ENCODE assay signal across 8 mouse cellular contexts in the genomic region with DNA sequence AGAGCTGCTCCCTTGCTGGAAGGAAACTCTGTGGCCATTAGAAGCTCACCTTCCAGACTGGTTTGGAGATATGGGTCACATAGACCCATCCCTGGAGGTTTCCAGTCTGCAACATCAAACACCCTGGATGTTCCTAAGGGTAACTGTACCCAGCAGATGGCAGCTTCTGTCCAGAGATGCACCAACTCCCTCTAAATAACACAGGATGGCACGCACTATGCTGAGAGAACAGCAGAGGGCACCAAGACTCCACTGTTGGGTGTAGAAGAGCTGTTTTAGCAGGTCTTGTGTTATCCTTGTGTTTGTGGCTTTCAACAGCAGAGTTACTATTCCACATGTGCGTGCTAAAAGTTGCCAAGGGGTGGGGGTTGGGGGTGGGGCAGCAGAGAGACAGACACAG. TPM values are rescaled to one million over a fixed set of nuclear protein-coding genes. Genes with fewer than 3 reads are reported as not detected.
DNase-seq lines count a peak whose midpoint lies in the region; ATAC-seq and TF ChIP-seq lines count a peak whose summit lies in the region.

No protein-coding gene starts in this region.

- H3K9me3 ChIP-seq in embryonic facial prominence, embryonic 10.5 days = no peaks in the 10 kb centered on the region
- no peaks in the 10 kb centered on the region for H3K9me3 ChIP-seq in limb, embryonic 11.5 days (ENCODE audit: control insufficient read depth, low read length)
- H3K9me3 ChIP-seq in stomach, embryonic 15.5 days = no peaks in the 10 kb centered on the region

- H3K9ac ChIP-seq in heart, adult 2 months (ENCODE audit: low read depth, low read length) = no peak overlapping the region
- H3K9ac ChIP-seq in limb, embryonic 11.5 days (ENCODE audit: low read length) = no peak overlapping the region
- no peak overlapping the region for H3K9ac ChIP-seq in stomach, embryonic 15.5 days

- H3K4me1 ChIP-seq in embryonic facial prominence, embryonic 10.5 days = peaks cover 19% of the 10 kb centered on the region
- H3K4me1 ChIP-seq in heart, adult 2 months (ENCODE audit: control insufficient read depth, insufficient read depth, low read length) = no peaks in the 10 kb centered on the region
- peaks cover 2% of the 10 kb centered on the region; the same call in 1 of the 2 replicates for H3K4me1 ChIP-seq in limb, embryonic 11.5 days (ENCODE audit: control insufficient read depth, insufficient read depth, low read length)
- H3K4me1 ChIP-seq in stomach, embryonic 15.5 days = no peaks in the 10 kb centered on the region

- no peaks in the 10 kb centered on the region for H3K36me3 ChIP-seq in embryonic facial prominence, embryonic 10.5 days (replicated peaks)
- no peaks in the 10 kb centered on the region for H3K36me3 ChIP-seq in heart, adult 2 months (ENCODE audit: control insufficient read depth, insufficient read depth, low read length)
- H3K36me3 ChIP-seq in limb, embryonic 11.5 days (ENCODE audit: control insufficient read depth, insufficient read depth, low read length) = no peaks in the 10 kb centered on the region
- H3K36me3 ChIP-seq in stomach, embryonic 15.5 days = no peaks in the 10 kb centered on the region

- 13% methylated on average over 2 of the region's 2 CpGs for WGBS in embryonic facial prominence, embryonic 10.5 days
- 11% methylated on average over 2 of the region's 2 CpGs for WGBS in heart, adult 2 months
- 7% methylated on average over 2 of the region's 2 CpGs for WGBS in limb, embryonic 11.5 days
- 10% methylated on average over 2 of the region's 2 CpGs for WGBS in stomach, embryonic 15.5 days

- peak; percentile 75; the same call in 1 of the 2 replicates for TF ChIP-seq EP300 in heart, adult 2 months (IDR thresholded peaks at IDR 0.05; ENCODE audit: insufficient read depth, low read depth, low read length)

- no peaks in the 10 kb centered on the region for H3K27me3 ChIP-seq in embryonic facial prominence, embryonic 10.5 days (replicated peaks; ENCODE audit: low read depth, poor library complexity, severe bottlenecking)
- H3K27me3 ChIP-seq in heart, adult 2 months (ENCODE audit: control insufficient read depth, insufficient read depth, low read length) = no peaks in the 10 kb centered on the region
- no peaks in the 10 kb centered on the region for H3K27me3 ChIP-seq in limb, embryonic 11.5 days (ENCODE audit: control insufficient read depth, insufficient read depth, low read length)
- no peaks in the 10 kb centered on the region for H3K27me3 ChIP-seq in stomach, embryonic 15.5 days (replicated peaks)

- peak; percentile 72 for ATAC-seq in limb, embryonic 11.5 days (ENCODE audit: insufficient number of reproducible peaks, low FRiP score, low TSS enrichment, low read depth)
- peak; percentile 57; the same call in 1 of the 2 replicates for ATAC-seq in monocyte, adult 5-6 weeks (replicated peaks; ENCODE audit: insufficient number of reproducible peaks, low FRiP score, low TSS enrichment, poor library complexity, severe bottlenecking)
- peak; percentile 65 for ATAC-seq in stomach, embryonic 15.5 days (ENCODE audit: insufficient read depth, low FRiP score, low read depth)

- TF ChIP-seq POLR2A in heart, adult 2 months (IDR thresholded peaks at IDR 0.05; ENCODE audit: insufficient read depth, low read depth, low read length) = no peak

- no peak overlapping the region for H3K4me2 ChIP-seq in limb, embryonic 11.5 days (ENCODE audit: low read depth, severe bottlenecking)
- no peak overlapping the region for H3K4me2 ChIP-seq in stomach, embryonic 15.5 days

- DNase-seq in 3T3-L1 (ENCODE audit: low read depth, low spot score) = peak; percentile 87
- peak; percentile 67 for DNase-seq in adrenal gland, adult 8-10 months
- DNase-seq in embryonic facial prominence, embryonic 10.5 days (ENCODE audit: low spot score) = peak; percentile 83
- DNase-seq in heart, adult 2 months = peak; percentile 64 to 76
- DNase-seq in kidney, adult 9 months = peak; percentile 83
- DNase-seq in limb, embryonic 11.5 days (ENCODE audit: low spot score) = peak; percentile 89

- H3K4me3 ChIP-seq in embryonic facial prominence, embryonic 10.5 days = no peak overlapping the region
- no peak overlapping the region for H3K4me3 ChIP-seq in heart, adult 2 months
- H3K4me3 ChIP-seq in limb, embryonic 11.5 days (ENCODE audit: low read depth, low read length) = no peak overlapping the region
- no peak overlapping the region for H3K4me3 ChIP-seq in stomach, embryonic 15.5 days (replicated peaks)

- peak; percentile 82 for TF ChIP-seq CTCF in heart, adult 2 months (IDR thresholded peaks at IDR 0.05)

- no peaks in the 10 kb centered on the region for H3K79me2 ChIP-seq in heart, adult 2 months (replicated peaks; ENCODE audit: control insufficient read depth, insufficient read depth, low read length)

- H3K27ac ChIP-seq in embryonic facial prominence, embryonic 10.5 days (replicated peaks) = no peak overlapping the region
- no peak overlapping the region for H3K27ac ChIP-seq in heart, adult 2 months
- no peak overlapping the region for H3K27ac ChIP-seq in limb, embryonic 11.5 days (replicated peaks; ENCODE audit: low read depth, low read length)
- no peak overlapping the region for H3K27ac ChIP-seq in stomach, embryonic 15.5 days

- intact Hi-C loops in heart, adult 2 months (cut with DNase I) = loop anchor here (1.0 to 10.0 kb wide), 5 partner anchors 190 to 770 kb away; partner anchors contain the start of gene Wwox

RNA-seq across cellular contexts. Expression of gene Syce1l, which starts 21.5 kb away (rescaled TPM):
- under 1 TPM in 2 of 4 experiments, not detected in 2; 0.49 to 0.62 TPM for total RNA-seq in adrenal gland, adult 8-10 months (2022)
- polyA plus RNA-seq in embryonic facial prominence, embryonic 10.5 days (2016; fragmentation: Nextera tagmentation; extraction: Ambion mirVana) = not detected in 2 replicates
- total RNA-seq in heart, adult 2 months (2021) = not detected
- polyA plus RNA-seq in heart, adult 2 months (2012; rRNA removed) = not detected in 2 replicates
- polyA plus RNA-seq in limb, embryonic 11.5 days (2014; fragmentation: Nextera tagmentation; extraction: Ambion mirVana) = 0.28 TPM in 1 of 2 replicates, not detected in the other
- total RNA-seq in monocyte, adult 5-6 weeks (2017) = 2.8 TPM in 1 of 3 replicates, not detected in the others
- not detected in 2 replicates for polyA plus RNA-seq in stomach, embryonic 15.5 days (2015; fragmentation: Nextera tagmentation; extraction: Ambion mirVana)

RNA-seq across cellular contexts. Expression of gene Mon1b, which starts 29.2 kb away (rescaled TPM):
- total RNA-seq in adrenal gland, adult 8-10 months (2022) = 10 to 100 TPM; 21.1 to 25.5 (median 23.7) TPM
- polyA plus RNA-seq in embryonic facial prominence, embryonic 10.5 days (2016; fragmentation: Nextera tagmentation; extraction: Ambion mirVana) = 7.7 and 9.4 TPM in 2 replicates
- 1 to 10 TPM; 6.2 to 6.6 TPM for total RNA-seq in heart, adult 2 months (2021)
- polyA plus RNA-seq in heart, adult 2 months (2012; rRNA removed) = 2.7 and 3.3 TPM in 2 replicates
- polyA plus RNA-seq in limb, embryonic 11.5 days (2014; fragmentation: Nextera tagmentation; extraction: Ambion mirVana) = 6.9 and 7.5 TPM in 2 replicates
- 13.3 to 32.2 TPM (median 20.8 TPM) in 3 replicates for total RNA-seq in monocyte, adult 5-6 weeks (2017)
- 6.3 and 7.9 TPM in 2 replicates for polyA plus RNA-seq in stomach, embryonic 15.5 days (2015; fragmentation: Nextera tagmentation; extraction: Ambion mirVana)
